Mouse (Mus musculus) embryonic fibroblast, embryonic 13.5 days (primary cell): ENCODE data around the gene Nr2c2ap. TPM values are rescaled to one million over a fixed set of nuclear protein-coding genes. Genes with fewer than 3 reads are reported as not detected.

ENCODE experiments used
- H3K27ac ChIP-seq: 2 replicates; pipeline ENCODE4 v1.5.1; 2012; ENCODE audit warnings: low read length, control low read depth, inconsistent platforms; ENCODE audit not compliant: insufficient read depth
- H3K4me1 ChIP-seq: 2 replicates; pipeline ENCODE4 v1.6.1; 2011; ENCODE audit warnings: low read length; ENCODE audit not compliant: control insufficient read depth, insufficient read depth
- H3K4me3 ChIP-seq: 2 replicates; pipeline ENCODE4 v1.5.1; 2011; ENCODE audit warnings: mild to moderate bottlenecking, control low read depth, low read length; ENCODE audit not compliant: insufficient read depth
- CTCF ChIP-seq: IDR thresholded peaks from 2 replicates; pipeline ENCODE4 v1.5.1; 2011; ENCODE audit warnings: mild to moderate bottlenecking, control low read depth, low read length, moderate library complexity, borderline replicate concordance; ENCODE audit not compliant: insufficient read depth
- POLR2A ChIP-seq: IDR thresholded peaks from 2 replicates; pipeline ENCODE4 v1.6.1; 2011; ENCODE audit warnings: low read depth, mild to moderate bottlenecking, control low read depth, low read length, moderate library complexity
- polyA plus RNA-seq: library from polyadenylated mRNA; stranded (reverse); fragments of >200 nt; gene quantifications from 2 replicates; pipeline ENCODE4 v1.2.4, GENCODE M21; 2011; ENCODE audit warnings: low read depth; ENCODE audit not compliant: missing spikeins, insufficient read length

The Nr2c2ap gene
- polyA plus RNA-seq, 1 experiment: 13.4 TPM

GRCm38 (mm10) chr8:70160015-70160414 lies 28.9 kb downstream of the Nr2c2ap start:
- Histone ChIP-seq H3K4me1 (no peaks in the 10 kb centered on the region), H3K27ac (no peak overlapping the region), H3K4me3 (no peak overlapping the region)
- TF ChIP-seq CTCF (no peak), POLR2A (no peak)

- TF ChIP-seq POLR2A (no peak), CTCF (no peak)
- H3K27ac ChIP-seq: no peak overlapping the region
- no peaks in the 10 kb centered on the region for H3K4me1 ChIP-seq
- no peak overlapping the region for H3K4me3 ChIP-seq
These were observed 32.2 kb downstream of the Nr2c2ap start for GRCm38 (mm10) chr8:70163316-70163715.

- no peak overlapping the region for H3K4me3 ChIP-seq
- H3K27ac ChIP-seq: no peak overlapping the region
- H3K4me1 ChIP-seq: no peaks in the 10 kb centered on the region
- TF ChIP-seq POLR2A: no peak
- TF ChIP-seq CTCF: peak; percentile 78
These were observed 35.5 kb downstream of the Nr2c2ap start for GRCm38 (mm10) chr8:70166504-70167110.

- TF ChIP-seq POLR2A (no peak), CTCF (no peak)
- Histone ChIP-seq H3K4me3 (no peak overlapping the region), H3K27ac (no peak overlapping the region)
These were observed 39.0 kb downstream of the Nr2c2ap start for GRCm38 (mm10) chr8:70170116-70170515.

GRCm38 (mm10) chr8:70170748-70171147 lies 39.6 kb downstream of the Nr2c2ap start:
- TF ChIP-seq CTCF: no peak
- TF ChIP-seq POLR2A: no peak
- no peak overlapping the region for H3K4me3 ChIP-seq
- H3K4me1 ChIP-seq: 0 out of 2 replicates have a peak, but pooled peaks cover 3% of the 10 kb centered on the region
- no peak overlapping the region for H3K27ac ChIP-seq

More at GRCm38 (mm10) chr8:70170116-70170515, 39.0 kb downstream of the Nr2c2ap start:
- 0 out of 2 replicates have a peak, but pooled peaks cover 3% of the 10 kb centered on the region for H3K4me1 ChIP-seq

GRCm38 (mm10) chr8:70171240-70171639 lies 40.1 kb downstream of the Nr2c2ap start:
- no peak overlapping the region for H3K4me3 ChIP-seq
- H3K27ac ChIP-seq: no peak overlapping the region
- TF ChIP-seq CTCF (no peak), POLR2A (no peak)
- 0 out of 2 replicates have a peak, but pooled peaks cover 3% of the 10 kb centered on the region for H3K4me1 ChIP-seq

- Histone ChIP-seq H3K4me3 (peak within 1 kb of the TSS; percentile 76), H3K27ac (0 out of 2 replicates have a peak within 1 kb of the TSS, but pooled peaks have one; percentile 3), H3K4me1 (0 out of 2 replicates have a peak, but pooled peaks cover 3% of the 10 kb centered on the region)
- no peak for TF ChIP-seq CTCF
- TF ChIP-seq POLR2A: peak; percentile 89
These were observed 41.0 kb downstream of the Nr2c2ap start, which contains the start of gene Tmem161a for GRCm38 (mm10) chr8:70172043-70172681. Tmem161a (plus strand) TSS chr8:70172356.

GRCm38 (mm10) chr8:70173320-70173719 lies 42.2 kb downstream of the Nr2c2ap start:
- Histone ChIP-seq H3K27ac (no peak overlapping the region), H3K4me3 (no peak overlapping the region), H3K4me1 (0 out of 2 replicates have a peak, but pooled peaks cover 3% of the 10 kb centered on the region)
- no peak for TF ChIP-seq CTCF
- no peak for TF ChIP-seq POLR2A

GRCm38 (mm10) chr8:70174079-70174478 lies 42.9 kb downstream of the Nr2c2ap start:
- Histone ChIP-seq H3K4me3 (no peak overlapping the region), H3K27ac (no peak overlapping the region), H3K4me1 (0 out of 2 replicates have a peak, but pooled peaks cover 3% of the 10 kb centered on the region)
- TF ChIP-seq POLR2A (no peak), CTCF (no peak)

- H3K4me3 ChIP-seq: no peak overlapping the region
- TF ChIP-seq POLR2A: no peak
- TF ChIP-seq CTCF: no peak
- 0 out of 2 replicates have a peak, but pooled peaks cover 3% of the 10 kb centered on the region for H3K4me1 ChIP-seq
- H3K27ac ChIP-seq: no peak overlapping the region
These were observed 47.1 kb downstream of the Nr2c2ap start for GRCm38 (mm10) chr8:70178231-70178630.
